Mouse (Mus musculus) Patski (cell line): ENCODE results near the gene Spdya. TPM values are rescaled to one million over a fixed set of nuclear protein-coding genes. Genes with fewer than 3 reads are reported as not detected.
A peak's percentile ranks its signal among the peaks of the same experiment; 100 is the strongest.
"Not testable (repeated sequence)": the region's sequence is repeated elsewhere in the genome, so short reads cannot be mapped to it uniquely, and the experiment has no call there.

ENCODE experiments used
- ATAC-seq: fragments of 100-300 bp; one replicate; pipeline ENCODE4 v1.8.0; 2021
- CTCF ChIA-PET: fragments of 350-600 bp; sonication (Branson Sonifier 250); formaldehyde crosslinking; loops from one replicate; lab custom pipeline; 2022; ENCODE audit warnings: inconsistent platforms; lab: Charles Lee
- POLR2A ChIA-PET: fragments of 350-600 bp; sonication (Branson Sonifier 250); formaldehyde crosslinking; loops from one replicate; lab custom pipeline; 2022; ENCODE audit warnings: antibody characterized with exemption, inconsistent platforms; lab: Charles Lee
- DNase-seq: peaks from one replicate; pipeline ENCODE4 v3.0.0-alpha.2; 2011; ENCODE audit warnings: low read depth, low spot score
- H3K27me3 ChIP-seq: fragments of 371-371 bp; one replicate; pipeline ENCODE4 v1.5.1; 2021
- CTCF ChIP-seq: fragments of 100-300 bp; IDR thresholded peaks from one replicate; pipeline ENCODE4 v1.5.1; 2021
- in situ Hi-C: fragments of 300-500 bp; cut with MboI; formaldehyde crosslinking; loops from 3 replicates; pipeline ENCODE4 v1.11.1; 2018; ENCODE audit warnings: low pct_unique_long_range_greater_than_20kb, mixed read lengths
- polyA plus RNA-seq: library from polyadenylated mRNA; unstranded; gene quantifications from one replicate; pipeline ENCODE4 v1.2.3, GENCODE M21; 2021

The Spdya gene
- polyA plus RNA-seq = 2.3 TPM

DNA sequence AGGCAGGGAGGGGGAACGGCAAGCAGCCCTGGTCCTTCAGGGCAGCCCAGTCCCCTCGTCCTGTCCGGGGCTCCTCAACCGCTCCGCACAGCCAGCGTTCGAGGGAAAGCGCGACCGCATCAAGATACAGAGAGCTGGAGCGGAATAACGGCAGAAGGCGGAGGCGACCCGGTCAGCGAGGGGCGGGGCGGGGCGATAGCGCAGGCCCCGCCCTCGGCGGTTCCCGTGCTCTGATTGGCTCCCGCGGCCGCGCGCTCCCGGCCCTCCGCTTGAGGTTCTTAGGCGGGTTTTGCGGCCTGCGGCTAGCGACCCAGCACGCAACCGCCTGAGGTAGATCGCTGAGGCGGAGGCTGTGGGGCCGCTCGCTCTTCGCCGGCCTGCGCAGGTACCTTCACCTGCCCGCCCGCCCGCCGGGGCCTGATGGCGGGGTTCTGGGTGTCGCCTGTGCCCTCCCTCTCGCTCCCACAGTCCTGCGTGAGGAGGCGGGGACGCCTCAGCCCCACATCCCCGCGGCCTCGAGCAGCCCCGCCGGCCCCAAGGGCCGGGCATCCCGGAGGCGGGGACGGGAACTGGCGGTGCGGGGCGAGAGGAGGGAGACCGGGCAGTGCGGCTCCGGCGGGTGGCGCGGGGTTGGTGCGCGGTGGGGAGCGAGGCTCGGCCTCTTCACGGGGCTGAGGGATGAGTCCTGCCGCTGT lies at the start of gene Spdya:
Gene Spdya, plus strand, starts transcription at position 305 of the 695 bp plus-strand sequence.
- ChIA-PET CTCF (interaction anchor here (1.1 kb wide), 1 partner anchor 10 kb away, joined by 4 read pairs; no protein-coding TSS in a partner anchor), POLR2A (interaction anchor here (1.2 kb wide), 1 partner anchor 26 kb away, joined by 3 read pairs; the partner anchor contains the start of gene Ndc80)
- no peak for TF ChIP-seq CTCF
- ATAC-seq (peak; percentile 97), DNase-seq (peak; percentile 13)
- in situ Hi-C loops = loop anchor here (10.0 kb wide), 2 partner anchors 323 to 1233 kb away; no protein-coding TSS in a partner anchor
- peaks cover 11% of the 10 kb centered on the region for H3K27me3 ChIP-seq

DNA sequence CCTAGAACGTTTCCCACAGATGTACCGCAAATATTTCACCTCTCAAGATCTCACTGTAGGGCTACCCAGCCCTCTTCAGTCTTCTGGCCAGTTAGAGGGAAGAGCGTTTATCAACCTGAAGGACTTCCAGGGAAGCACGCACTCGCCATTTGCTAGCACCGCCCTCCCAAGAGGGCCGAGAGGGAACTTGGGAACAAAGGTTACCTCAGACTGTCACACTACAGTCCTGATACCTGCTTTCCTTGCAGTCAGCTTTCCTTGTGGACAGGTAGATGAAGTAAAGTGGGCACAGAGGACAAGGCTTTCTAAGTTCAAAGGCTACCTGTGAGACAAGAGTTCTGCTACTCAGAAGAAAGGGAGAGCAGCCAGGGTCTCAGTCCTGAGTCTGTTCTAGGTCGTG lies 45.0 kb upstream of the Spdya start:
- TF ChIP-seq CTCF = no peak
- H3K27me3 ChIP-seq = no peaks in the 10 kb centered on the region
- ATAC-seq (no peak), DNase-seq (no peak)
- POLR2A ChIA-PET = no interaction called here
- CTCF ChIA-PET = interaction anchor here (1.0 kb wide), 1 partner anchor 19 kb away, joined by 3 read pairs; no protein-coding TSS in a partner anchor
- in situ Hi-C loops = no loop called here

DNA sequence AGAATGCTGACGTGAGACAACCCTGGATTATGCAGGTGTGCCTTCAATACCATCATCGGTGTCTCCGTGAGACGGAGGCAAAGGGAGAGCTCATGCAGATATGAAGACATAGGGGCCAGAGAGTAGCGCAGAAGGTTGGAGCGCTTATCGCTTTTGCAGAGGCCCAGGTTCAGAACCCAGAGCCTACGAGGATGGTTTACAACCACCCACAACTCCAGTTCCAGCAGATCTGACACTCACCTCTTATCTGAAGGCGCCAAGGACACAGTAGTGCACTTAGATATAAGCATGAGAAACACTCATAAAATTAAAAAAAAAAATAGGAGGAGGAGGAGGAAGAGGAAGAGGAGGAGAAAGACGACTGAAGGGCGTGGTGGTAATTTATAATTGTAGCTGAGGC lies 41.6 kb upstream of the Spdya start:
- in situ Hi-C loops = no loop called here
- DNase-seq (no peak), ATAC-seq (no peak)
- ChIA-PET POLR2A (no interaction called here), CTCF (interaction anchor here (1.3 kb wide), 1 partner anchor 13 kb away, joined by 3 read pairs; no protein-coding TSS in a partner anchor)
- no peaks in the 10 kb centered on the region for H3K27me3 ChIP-seq
- TF ChIP-seq CTCF = no peak

DNA sequence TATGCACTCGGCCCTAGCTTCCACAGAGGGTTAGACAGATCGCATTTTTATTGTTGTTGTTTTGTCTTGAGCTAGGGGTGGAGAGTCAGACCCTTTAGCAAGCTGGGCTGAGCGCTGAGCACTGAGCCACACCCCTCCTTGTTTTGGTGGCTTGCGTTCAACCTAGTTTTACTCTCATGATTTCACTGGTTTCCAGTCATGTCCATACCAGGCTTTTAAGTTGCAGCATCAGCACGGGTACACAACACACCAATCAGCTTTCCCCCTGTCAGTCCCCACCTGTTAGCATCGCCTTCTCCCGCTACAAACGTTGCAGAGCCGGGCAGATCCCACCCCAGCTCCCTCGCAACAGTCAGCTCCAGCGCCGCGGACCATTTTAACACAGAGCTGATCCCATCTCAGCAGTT lies 25.6 kb upstream of the Spdya start:
- no peaks in the 10 kb centered on the region for H3K27me3 ChIP-seq
- TF ChIP-seq CTCF = no peak
- POLR2A ChIA-PET = interaction anchor here (0.6 to 1.3 kb wide), 2 partner anchors 25 to 33 kb away, joined by 3 read pairs; partner anchors contain the start of gene Spdya
- ATAC-seq = peak; percentile 17
- CTCF ChIA-PET = interaction anchor here (0.9 kb wide), 1 partner anchor 14 kb away, joined by 3 read pairs; no protein-coding TSS in a partner anchor
- in situ Hi-C loops = no loop called here
- no peak for DNase-seq

DNA sequence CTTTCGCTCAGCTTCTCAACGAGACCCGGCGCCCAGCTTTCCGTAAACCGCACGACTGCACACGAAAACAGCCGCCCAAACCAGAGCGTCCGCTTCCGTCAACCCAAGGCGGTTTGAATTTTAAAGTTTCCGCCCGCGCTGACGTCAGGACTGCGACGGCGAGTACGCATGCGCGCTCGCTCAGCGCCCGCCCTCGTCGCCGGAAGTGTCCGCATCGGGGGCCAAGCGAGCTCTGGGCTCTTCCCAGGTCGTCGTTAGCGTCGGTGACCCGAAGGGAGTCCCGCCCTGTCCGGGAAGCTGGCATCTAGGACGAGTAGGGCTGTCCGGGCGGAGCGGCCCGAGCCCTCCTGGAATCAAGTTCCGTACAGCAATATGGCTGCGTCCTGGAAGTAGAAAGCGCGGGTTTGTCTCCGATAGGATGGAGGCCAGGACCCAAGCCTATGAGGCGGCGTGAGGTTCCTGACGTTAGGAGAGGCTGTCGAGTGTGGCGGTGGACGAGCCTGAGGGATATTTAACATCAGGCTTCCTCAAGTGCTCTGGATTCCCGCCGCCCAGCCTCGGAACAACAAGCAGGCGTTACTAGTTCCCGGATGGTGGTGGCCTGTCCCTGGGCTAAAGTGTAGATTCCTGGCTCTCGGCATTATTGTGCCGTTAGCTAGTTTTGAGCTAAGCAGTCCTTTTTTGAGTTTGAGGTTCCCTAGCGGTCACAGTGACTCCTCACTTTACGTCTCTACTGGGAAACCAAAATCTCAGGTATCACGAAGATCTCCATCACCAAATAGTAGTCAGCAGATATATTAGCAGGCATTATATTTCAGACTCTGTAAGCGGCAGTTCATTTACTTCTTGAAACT lies 24.9 kb upstream of the Spdya start, which contains the start of gene Ndc80:
Gene Ndc80, minus strand, starts transcription at position 147 of the 854 bp plus-strand sequence.
- H3K27me3 ChIP-seq = no peaks in the 10 kb centered on the region
- TF ChIP-seq CTCF = no peak
- in situ Hi-C loops = no loop called here
- ChIA-PET CTCF (interaction anchor here (0.9 kb wide), 1 partner anchor 15 kb away, joined by 3 read pairs; no protein-coding TSS in a partner anchor), POLR2A (interaction anchor here (1.3 kb wide), 1 partner anchor 25 kb away, joined by 3 read pairs; the partner anchor contains the start of gene Spdya)
- peak; percentile 99 for ATAC-seq
- DNase-seq = peak; percentile 86

DNA sequence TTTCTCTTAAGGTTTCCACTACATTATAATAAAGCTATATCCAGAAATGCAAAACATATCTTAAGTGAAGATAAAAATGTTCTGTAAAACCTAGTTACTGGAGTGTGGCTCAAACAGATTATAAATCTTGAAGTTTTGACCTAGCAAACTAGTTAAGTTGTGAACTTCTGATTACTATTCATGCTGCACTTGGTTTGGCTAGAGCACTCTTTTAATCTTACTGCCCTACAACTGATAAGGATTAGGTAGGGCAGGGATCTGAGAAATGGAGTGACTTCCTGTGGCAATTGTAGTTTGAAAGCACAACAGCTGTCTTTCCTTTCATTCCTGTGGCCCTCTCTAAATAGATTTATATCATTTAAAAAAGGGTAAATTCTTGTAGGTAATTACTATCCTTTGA lies 23.8 kb upstream of the Spdya start:
- no peaks in the 10 kb centered on the region for H3K27me3 ChIP-seq
- in situ Hi-C loops = no loop called here
- ATAC-seq (no peak), DNase-seq (no peak)
- ChIA-PET POLR2A (no interaction called here), CTCF (no interaction called here)
- no peak for TF ChIP-seq CTCF

DNA sequence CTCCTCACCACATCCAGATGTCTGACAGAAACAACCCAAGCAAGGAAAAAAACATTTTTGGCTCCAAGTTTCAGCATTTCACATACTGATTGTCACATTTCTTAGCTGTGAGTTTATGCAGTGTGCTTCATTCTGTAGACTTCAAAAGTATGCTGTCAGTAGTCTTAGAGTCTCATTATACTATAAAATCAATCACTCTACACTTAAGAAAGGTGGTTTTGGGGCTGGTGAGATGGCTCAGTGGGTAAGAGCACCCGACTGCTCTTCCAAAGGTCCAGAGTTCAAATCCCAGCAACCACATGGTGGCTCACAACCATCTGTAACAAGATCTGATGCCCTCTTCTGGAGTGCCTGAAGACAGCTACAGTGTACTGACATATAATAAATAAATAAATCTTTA lies 16.3 kb upstream of the Spdya start:
- in situ Hi-C loops, DNase-seq, CTCF ChIA-PET, H3K27me3 ChIP-seq, ATAC-seq, POLR2A ChIA-PET: not testable (repeated sequence)

DNA sequence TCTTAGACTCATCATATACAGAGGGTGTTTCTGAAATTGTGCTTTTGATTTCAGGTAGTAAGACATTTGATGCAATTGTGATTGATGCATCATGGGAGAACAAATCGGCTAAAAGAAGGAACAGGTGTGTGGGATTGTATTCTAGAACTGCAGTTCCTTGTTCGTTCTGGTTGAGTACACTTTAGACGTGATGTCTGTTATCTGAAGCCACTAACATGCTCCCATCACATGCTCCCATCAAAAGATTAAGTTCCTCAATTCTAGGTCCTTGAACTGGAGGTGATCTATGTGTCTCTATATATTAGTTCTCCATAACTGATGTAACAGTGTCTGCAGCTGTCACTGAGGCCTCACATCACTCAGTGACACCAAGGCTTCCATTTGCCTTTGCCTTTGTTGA lies 14.7 kb upstream of the Spdya start:
- ChIA-PET CTCF (no interaction called here), POLR2A (no interaction called here)
- no peaks in the 10 kb centered on the region for H3K27me3 ChIP-seq
- in situ Hi-C loops = no loop called here
- DNase-seq = no peak
- no peak for TF ChIP-seq CTCF
- ATAC-seq = no peak

DNA sequence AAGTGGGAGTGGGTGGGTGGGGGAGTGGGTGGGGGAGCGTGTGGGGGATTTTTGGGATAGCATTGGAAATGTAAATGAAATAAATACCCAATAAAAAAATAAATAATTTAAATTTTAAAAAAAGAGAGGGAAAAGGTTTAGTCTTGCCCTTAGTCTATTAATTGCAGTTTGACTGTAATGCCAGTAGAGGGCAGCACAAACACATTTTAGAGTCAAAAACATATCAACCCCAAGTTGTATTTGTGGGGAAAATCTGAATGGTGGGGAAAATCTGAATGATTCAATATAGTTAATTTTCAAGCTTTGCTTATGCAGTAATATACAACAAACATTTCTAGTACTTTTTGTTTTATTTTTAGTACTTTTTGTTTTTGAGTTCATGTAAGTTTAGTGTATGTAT lies 3.3 kb upstream of the Spdya start:
- in situ Hi-C loops = no loop called here
- no peak for TF ChIP-seq CTCF
- peaks cover 11% of the 10 kb centered on the region for H3K27me3 ChIP-seq
- ChIA-PET CTCF (interaction anchor here (0.5 kb wide), 1 partner anchor 69 kb away, joined by 3 read pairs; no protein-coding TSS in a partner anchor), POLR2A (interaction anchor here (0.7 kb wide), 1 partner anchor 860 kb away, joined by 3 read pairs; no protein-coding TSS in a partner anchor)
- ATAC-seq = no peak
- DNase-seq = no peak

DNA sequence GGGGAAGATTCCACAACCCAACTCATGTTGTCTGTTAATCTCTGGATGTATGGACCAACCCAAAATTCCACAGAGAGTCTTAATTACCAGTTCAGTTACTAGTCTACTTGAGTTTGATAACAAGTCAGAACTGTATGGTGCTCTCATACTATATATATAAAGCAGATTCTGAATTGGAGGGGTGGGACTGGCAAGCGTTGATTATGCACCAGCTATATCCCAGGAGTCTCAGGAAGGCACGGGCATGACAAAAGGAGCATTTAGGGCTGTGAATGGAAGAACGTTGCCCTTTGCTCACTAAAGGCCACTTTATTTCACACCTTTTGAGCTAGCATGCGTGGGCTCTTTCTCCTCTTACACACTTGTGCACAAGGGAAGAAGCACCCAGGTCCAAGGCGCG lies 511 bp upstream of the Spdya start:
- DNase-seq (no peak), ATAC-seq (no peak)
- no peak for TF ChIP-seq CTCF
- peaks cover 11% of the 10 kb centered on the region for H3K27me3 ChIP-seq
- in situ Hi-C loops = loop anchor here (10.0 kb wide), 2 partner anchors 323 to 1233 kb away; no protein-coding TSS in a partner anchor
- ChIA-PET POLR2A (interaction anchor here (1.2 kb wide), 1 partner anchor 25 kb away, joined by 3 read pairs; the partner anchor contains the start of gene Ndc80), CTCF (interaction anchor here (1.4 kb wide), 1 partner anchor 23 kb away, joined by 3 read pairs; no protein-coding TSS in a partner anchor)
